Mouse (Mus musculus) forebrain, embryonic 11.5 days (tissue): ENCODE results near the gene Prdm1. TPM values are rescaled to one million over a fixed set of nuclear protein-coding genes. Genes with fewer than 3 reads are reported as not detected.

Experiments used
- ATAC-seq: fragments of 200-750 bp; cut with Nextera tagmentation; replicated peaks from 2 replicates; pipeline ENCODE4 v1.8.0; 2017; ENCODE audit warnings: moderate TSS enrichment; ENCODE audit not compliant: low FRiP score
- DNase-seq: peaks from one replicate; pipeline ENCODE4 v3.0.0-alpha.2; 2017; ENCODE audit warnings: low spot score
- H3K27ac ChIP-seq: fragments of 300-500 bp; sonication (generic); 2 replicates; pipeline ENCODE4 v1.5.1; 2014; ENCODE audit warnings: low read depth, low read length
- H3K27me3 ChIP-seq: fragments of 300-500 bp; sonication (generic); 2 replicates; pipeline ENCODE4 v1.6.1; 2014; ENCODE audit warnings: mild to moderate bottlenecking, low read length, mixed read lengths; ENCODE audit not compliant: control insufficient read depth, insufficient read depth
- H3K36me3 ChIP-seq: fragments of 300-500 bp; sonication (generic); 2 replicates; pipeline ENCODE4 v1.6.1; 2014; ENCODE audit warnings: mild to moderate bottlenecking, low read length, moderate library complexity, mixed read lengths; ENCODE audit not compliant: control insufficient read depth, insufficient read depth
- H3K4me1 ChIP-seq: fragments of 300-500 bp; sonication (generic); replicated peaks from 2 replicates; pipeline ENCODE4 v1.6.1; 2014; ENCODE audit warnings: low read length, mixed read lengths; ENCODE audit not compliant: control insufficient read depth, insufficient read depth
- H3K4me2 ChIP-seq: fragments of 300-500 bp; sonication (generic); 2 replicates; pipeline ENCODE4 v1.6.1; 2014; ENCODE audit warnings: low read depth, mild to moderate bottlenecking, low read length, moderate library complexity, mixed read lengths; ENCODE audit not compliant: severe bottlenecking
- H3K4me3 ChIP-seq: fragments of 300-500 bp; sonication (generic); 2 replicates; pipeline ENCODE4 v1.5.1; 2014; ENCODE audit warnings: low read depth, low read length
- H3K9ac ChIP-seq: fragments of 300-500 bp; sonication (generic); 2 replicates; pipeline ENCODE4 v1.6.1; 2014; ENCODE audit warnings: low read length
- H3K9me3 ChIP-seq: fragments of 300-500 bp; sonication (generic); 2 replicates; pipeline ENCODE4 v1.6.1; 2016; ENCODE audit warnings: low read length, mixed read lengths; ENCODE audit not compliant: control insufficient read depth
- WGBS: fragments of 180-500 bp; shearing (Covaris S2); extraction: QIAGEN DNeasy Blood & Tissue Kit; methylation state at CpG from one replicate; pipeline ENCODE4 v1.1.7; 2014; 5-methylcytosine and 5-hydroxymethylcytosine counted together
- polyA plus RNA-seq: library from polyadenylated mRNA; unstranded; fragments of >200 nt; fragmentation: Nextera tagmentation; extraction: Ambion mirVana; gene quantifications from 2 replicates; pipeline ENCODE4 v1.2.1, GENCODE M21; 2014

Prdm1 gene
- polyA plus RNA-seq, 1 experiment from 2014 or later = 0.77 TPM

GRCm38 (mm10) chr10:44456757-44457595 is 71.3 kb downstream of the Prdm1 start:
- H3K36me3 ChIP-seq = no peaks in the 10 kb centered on the region
- H3K27me3 ChIP-seq = peaks cover 14% of the 10 kb centered on the region
- ATAC-seq (no peak), DNase-seq (peak; percentile 70)
- no peaks in the 10 kb centered on the region for H3K9me3 ChIP-seq
- 1% methylated on average over 31 of the region's 31 CpGs for WGBS
- H3K9ac ChIP-seq = peak overlapping the region; percentile 31; the same call in 1 of the 2 replicates
- peak overlapping the region; percentile 55 for H3K4me3 ChIP-seq
- peak overlapping the region; percentile 98 for H3K4me2 ChIP-seq
- H3K27ac ChIP-seq = no peak overlapping the region
- peaks cover 10% of the 10 kb centered on the region; the same call in 1 of the 2 replicates for H3K4me1 ChIP-seq

GRCm38 (mm10) chr10:44454753-44455152 is 73.5 kb downstream of the Prdm1 start:
- H3K4me3 ChIP-seq = no peak overlapping the region
- no peak overlapping the region for H3K27ac ChIP-seq
- no peaks in the 10 kb centered on the region for H3K36me3 ChIP-seq
- H3K4me2 ChIP-seq = no peak overlapping the region
- no peak overlapping the region for H3K9ac ChIP-seq
- ATAC-seq = no peak
- peaks cover 14% of the 10 kb centered on the region for H3K27me3 ChIP-seq
- WGBS = 87% methylated on average over 4 of the region's 4 CpGs
- no peak for DNase-seq
- no peaks in the 10 kb centered on the region for H3K9me3 ChIP-seq
- H3K4me1 ChIP-seq = peaks cover 10% of the 10 kb centered on the region; the same call in 1 of the 2 replicates

GRCm38 (mm10) chr10:44454111-44454510 is 74.2 kb downstream of the Prdm1 start:
- H3K9me3 ChIP-seq = no peaks in the 10 kb centered on the region
- no peaks in the 10 kb centered on the region for H3K36me3 ChIP-seq
- no peak for ATAC-seq
- peaks cover 14% of the 10 kb centered on the region for H3K27me3 ChIP-seq
- no peak for DNase-seq
- 77% methylated on average over 2 of the region's 2 CpGs for WGBS
- peaks cover 10% of the 10 kb centered on the region; the same call in 1 of the 2 replicates for H3K4me1 ChIP-seq
- no peak overlapping the region for H3K4me3 ChIP-seq
- H3K9ac ChIP-seq = no peak overlapping the region
- no peak overlapping the region for H3K27ac ChIP-seq
- no peak overlapping the region for H3K4me2 ChIP-seq

- no peaks in the 10 kb centered on the region for H3K4me1 ChIP-seq
- H3K9me3 ChIP-seq = no peaks in the 10 kb centered on the region
- H3K27ac ChIP-seq = no peak overlapping the region
- no peak overlapping the region for H3K9ac ChIP-seq
- H3K4me3 ChIP-seq = no peak overlapping the region
- H3K27me3 ChIP-seq = peaks cover 2% of the 10 kb centered on the region
- H3K4me2 ChIP-seq = no peak overlapping the region
- H3K36me3 ChIP-seq = no peaks in the 10 kb centered on the region
- ATAC-seq (no peak), DNase-seq (no peak)
- WGBS = 95% methylated on average over 2 of the region's 2 CpGs
These were observed 77.5 kb downstream of the Prdm1 start for GRCm38 (mm10) chr10:44450835-44451234.

- H3K9me3 ChIP-seq = no peaks in the 10 kb centered on the region
- no peak overlapping the region for H3K4me3 ChIP-seq
- ATAC-seq (no peak), DNase-seq (no peak)
- H3K27ac ChIP-seq = no peak overlapping the region
- H3K4me1 ChIP-seq = no peaks in the 10 kb centered on the region
- no peak overlapping the region for H3K4me2 ChIP-seq
- no peak overlapping the region for H3K9ac ChIP-seq
- 83% methylated on average over 13 of the region's 13 CpGs for WGBS
- no peaks in the 10 kb centered on the region for H3K27me3 ChIP-seq
- H3K36me3 ChIP-seq = no peaks in the 10 kb centered on the region
These were observed 78.2 kb downstream of the Prdm1 start for GRCm38 (mm10) chr10:44450108-44450507.

- Histone ChIP-seq H3K9me3 (no peaks in the 10 kb centered on the region), H3K4me2 (no peak overlapping the region), H3K36me3 (no peaks in the 10 kb centered on the region), H3K9ac (no peak overlapping the region), H3K4me1 (peaks cover 3% of the 10 kb centered on the region; the same call in 1 of the 2 replicates), H3K27ac (no peak overlapping the region), H3K4me3 (no peak overlapping the region), H3K27me3 (no peaks in the 10 kb centered on the region)
- 63% methylated on average over 5 of the region's 5 CpGs for WGBS
- ATAC-seq (no peak), DNase-seq (no peak)
These were observed 78.6 kb downstream of the Prdm1 start for GRCm38 (mm10) chr10:44449666-44450065.

- ATAC-seq (no peak), DNase-seq (no peak)
- Histone ChIP-seq H3K9me3 (no peaks in the 10 kb centered on the region), H3K36me3 (no peaks in the 10 kb centered on the region), H3K4me1 (peaks cover 10% of the 10 kb centered on the region; the same call in 1 of the 2 replicates), H3K4me3 (no peak overlapping the region), H3K27ac (no peak overlapping the region), H3K9ac (no peak overlapping the region), H3K27me3 (no peaks in the 10 kb centered on the region), H3K4me2 (no peak overlapping the region)
- 73% methylated on average over 12 of the region's 12 CpGs for WGBS
These were observed 80.1 kb downstream of the Prdm1 start for GRCm38 (mm10) chr10:44448165-44448564.

- ATAC-seq = no peak
- WGBS = 89% methylated on average over 14 of the region's 14 CpGs
- no peak for DNase-seq
These were observed 80.7 kb downstream of the Prdm1 start for GRCm38 (mm10) chr10:44447406-44448139.

More at GRCm38 (mm10) chr10:44447406-44448139, 80.7 kb downstream of the Prdm1 start:
- Histone ChIP-seq H3K27me3 (no peaks in the 10 kb centered on the region), H3K9me3 (no peaks in the 10 kb centered on the region), H3K4me2 (no peak overlapping the region), H3K4me1 (peaks cover 10% of the 10 kb centered on the region; the same call in 1 of the 2 replicates), H3K9ac (no peak overlapping the region), H3K36me3 (no peaks in the 10 kb centered on the region), H3K4me3 (no peak overlapping the region), H3K27ac (no peak overlapping the region)
